36 mouse cellular contexts compared by ENCODE assay signal in genomic region chr10:19353631-19354030, GRCm38 (mm10). TPM values are rescaled to one million over a fixed set of nuclear protein-coding genes. Genes with fewer than 3 reads are reported as not detected.
DNase-seq lines count a peak whose midpoint lies in the region; ATAC-seq and TF ChIP-seq lines count a peak whose summit lies in the region.
"Had no signal": no experiment of that assay in that cellular context is flagged by ENCODE, and none has a peak within 500 bp of the region (broad histone marks: within the 10 kb centered on the region; RNA-seq: fewer than 3 reads in every experiment).

No protein-coding gene starts in this region.

- no peak for TF ChIP-seq CTCF in midbrain, postnatal 0 days (IDR thresholded peaks at IDR 0.05)

- H3K27ac ChIP-seq in forebrain, embryonic 13.5 days = no peak overlapping the region
- no peak overlapping the region for H3K27ac ChIP-seq in forebrain, embryonic 15.5 days (replicated peaks)
- H3K27ac ChIP-seq in midbrain, embryonic 10.5 days (replicated peaks) = no peak overlapping the region
- H3K27ac ChIP-seq in midbrain, postnatal 0 days (ENCODE audit: low read depth, low read length) = no peak overlapping the region
- no peak overlapping the region for H3K27ac ChIP-seq in limb, embryonic 10.5 days
- H3K27ac ChIP-seq: embryonic facial prominence, embryonic 15.5 days; heart, embryonic 13.5 days; limb, embryonic 13.5 days; lung, embryonic 15.5 days; stomach, embryonic 15.5 days had no signal

- WGBS in forebrain, embryonic 13.5 days = 7% methylated on average over 5 of the region's 5 CpGs
- WGBS in forebrain, embryonic 15.5 days = 6% methylated on average over 5 of the region's 5 CpGs
- WGBS in midbrain, embryonic 10.5 days = under 1% methylated on average over 5 of the region's 5 CpGs
- WGBS in midbrain, postnatal 0 days = 9% methylated on average over 5 of the region's 5 CpGs
- WGBS in limb, embryonic 10.5 days = 5% methylated on average over 5 of the region's 5 CpGs

- no peak for ATAC-seq in forebrain, embryonic 13.5 days
- no peak for ATAC-seq in forebrain, embryonic 15.5 days (replicated peaks)
- no peak for ATAC-seq in midbrain, postnatal 0 days (ENCODE audit: low FRiP score)
- no peak for ATAC-seq in granulocyte monocyte progenitor cell, adult 5-6 weeks (replicated peaks; ENCODE audit: poor library complexity, severe bottlenecking)

- peaks cover 89% of the 10 kb centered on the region for H3K27me3 ChIP-seq in forebrain, embryonic 13.5 days
- peaks cover 82% of the 10 kb centered on the region for H3K27me3 ChIP-seq in forebrain, embryonic 15.5 days
- H3K27me3 ChIP-seq in midbrain, embryonic 10.5 days (ENCODE audit: low read depth, poor library complexity, severe bottlenecking) = peaks cover 100% of the 10 kb centered on the region
- peaks cover 69% of the 10 kb centered on the region for H3K27me3 ChIP-seq in midbrain, postnatal 0 days (ENCODE audit: insufficient read depth, low read length)
- peaks cover 96% of the 10 kb centered on the region for H3K27me3 ChIP-seq in limb, embryonic 10.5 days (ENCODE audit: low read depth, poor library complexity, severe bottlenecking)

- no peak overlapping the region for H3K9ac ChIP-seq in forebrain, embryonic 13.5 days
- no peak overlapping the region for H3K9ac ChIP-seq in forebrain, embryonic 15.5 days (replicated peaks)
- no peak overlapping the region for H3K9ac ChIP-seq in midbrain, postnatal 0 days (replicated peaks; ENCODE audit: low read length, poor library complexity, severe bottlenecking)
- H3K9ac ChIP-seq: embryonic facial prominence, embryonic 15.5 days; heart, embryonic 13.5 days; limb, embryonic 13.5 days; lung, embryonic 15.5 days; stomach, embryonic 15.5 days had no signal

- peak overlapping the region; percentile 18; the same call in 1 of the 2 replicates for H3K4me3 ChIP-seq in forebrain, embryonic 13.5 days
- H3K4me3 ChIP-seq in forebrain, embryonic 15.5 days = no peak overlapping the region
- H3K4me3 ChIP-seq in midbrain, embryonic 10.5 days = peak overlapping the region; percentile 44
- no peak overlapping the region for H3K4me3 ChIP-seq in midbrain, postnatal 0 days (ENCODE audit: low read depth, low read length)
- H3K4me3 ChIP-seq in limb, embryonic 10.5 days = no peak overlapping the region
- H3K4me3 ChIP-seq: embryonic facial prominence, embryonic 15.5 days; limb, embryonic 13.5 days; lung, embryonic 15.5 days; stomach, embryonic 15.5 days had no signal

- no peaks in the 10 kb centered on the region for H3K36me3 ChIP-seq in forebrain, embryonic 13.5 days (ENCODE audit: poor library complexity, severe bottlenecking)
- no peaks in the 10 kb centered on the region for H3K36me3 ChIP-seq in forebrain, embryonic 15.5 days
- no peaks in the 10 kb centered on the region for H3K36me3 ChIP-seq in midbrain, embryonic 10.5 days
- no peaks in the 10 kb centered on the region for H3K36me3 ChIP-seq in midbrain, postnatal 0 days (ENCODE audit: insufficient read depth, low read length)
- no peaks in the 10 kb centered on the region for H3K36me3 ChIP-seq in limb, embryonic 10.5 days
- H3K36me3 ChIP-seq: embryonic facial prominence, embryonic 15.5 days; G1E; heart, embryonic 13.5 days; limb, embryonic 13.5 days; lung, embryonic 15.5 days; stomach, embryonic 15.5 days had no signal

- H3K4me1 ChIP-seq in forebrain, embryonic 13.5 days = peaks cover 22% of the 10 kb centered on the region
- peaks cover 22% of the 10 kb centered on the region for H3K4me1 ChIP-seq in forebrain, embryonic 15.5 days
- peaks cover 45% of the 10 kb centered on the region for H3K4me1 ChIP-seq in midbrain, embryonic 10.5 days
- no peaks in the 10 kb centered on the region for H3K4me1 ChIP-seq in midbrain, postnatal 0 days (ENCODE audit: insufficient read depth, low read length)
- peaks cover 20% of the 10 kb centered on the region for H3K4me1 ChIP-seq in limb, embryonic 10.5 days

- peak; percentile 30 for DNase-seq in embryo, embryonic 9.5 days (ENCODE audit: extremely low spot score)
- no peak for DNase-seq in embryo, embryonic 10 days (ENCODE audit: low spot score)
- DNase-seq in midbrain, embryonic 10.5 days (ENCODE audit: low spot score) = peak; percentile 38
- DNase-seq in midbrain, postnatal 0 days (ENCODE audit: low spot score) = no peak
- peak; percentile 40 for DNase-seq in limb, embryonic 10.5 days (ENCODE audit: low spot score)
- DNase-seq: adrenal gland, adult 8-10 months; cerebellum, adult 2 months; cerebellum, postnatal 14 days; gastrocnemius, postnatal 25 days; heart, postnatal 10 days; kidney, adult 11 months; kidney, postnatal 14 days; layer of hippocampus, adult 9-11 months; right cerebral cortex, postnatal 25 days had no signal

- H3K4me2 ChIP-seq in forebrain, embryonic 13.5 days = no peak overlapping the region
- H3K4me2 ChIP-seq in forebrain, embryonic 15.5 days (replicated peaks) = no peak overlapping the region
- no peak overlapping the region for H3K4me2 ChIP-seq in midbrain, postnatal 0 days (ENCODE audit: low read depth, low read length, poor library complexity, severe bottlenecking)
- H3K4me2 ChIP-seq: embryonic facial prominence, embryonic 15.5 days; limb, embryonic 13.5 days; liver, embryonic 11.5 days; lung, embryonic 15.5 days; stomach, embryonic 15.5 days had no signal

- H3K9me3 ChIP-seq in forebrain, embryonic 13.5 days (replicated peaks) = no peaks in the 10 kb centered on the region
- no peaks in the 10 kb centered on the region for H3K9me3 ChIP-seq in forebrain, embryonic 15.5 days
- H3K9me3 ChIP-seq in midbrain, embryonic 10.5 days (replicated peaks) = no peaks in the 10 kb centered on the region
- H3K9me3 ChIP-seq in midbrain, postnatal 0 days (ENCODE audit: low read length) = no peaks in the 10 kb centered on the region
- H3K9me3 ChIP-seq in limb, embryonic 10.5 days (replicated peaks) = no peaks in the 10 kb centered on the region
- H3K9me3 ChIP-seq: embryonic facial prominence, embryonic 15.5 days; G1E; heart, embryonic 13.5 days; limb, embryonic 13.5 days; lung, embryonic 15.5 days; stomach, embryonic 15.5 days had no signal

RNA-seq across cellular contexts. Expression of gene Olig3, which starts 2.7 kb away (rescaled TPM):
- polyA plus RNA-seq in forebrain, embryonic 13.5 days (2015; fragmentation: Nextera tagmentation; extraction: Ambion mirVana) = 16.8 and 23.0 TPM in 2 replicates
- 0.99 and 1.6 TPM in 2 replicates for polyA plus RNA-seq in forebrain, embryonic 15.5 days (2015; fragmentation: Nextera tagmentation; extraction: Ambion mirVana)
- 14.3 and 23.1 TPM in 2 replicates for polyA plus RNA-seq in midbrain, embryonic 10.5 days (2016; fragmentation: Nextera tagmentation; extraction: Ambion mirVana)
- 0.77 TPM in 1 of 2 replicates, not detected in the other for total RNA-seq in midbrain, postnatal 0 days (2014; rRNA removed)
- polyA plus RNA-seq in midbrain, postnatal 0 days (2015; fragmentation: Nextera tagmentation; extraction: Ambion mirVana) = not detected in 2 replicates
- not detected in 2 replicates for polyA plus RNA-seq in limb, embryonic 10.5 days (2016; fragmentation: Nextera tagmentation; extraction: Ambion mirVana)
- total RNA-seq in granulocyte monocyte progenitor cell, adult 5-6 weeks (2014; fragmentation: Nextera tagmentation) = not detected in 2 replicates
- not detected in 2 replicates for total RNA-seq in granulocyte monocyte progenitor cell, adult 5-6 weeks (2017)
- total RNA-seq: adrenal gland, adult 8-10 months; adrenal gland, postnatal 4 days; gastrocnemius, adult 18-20 months; gastrocnemius, postnatal 25 days; heart, adult 8-10 months; heart, postnatal 10 days; hematopoietic stem cell, adult 5-6 weeks; left cerebral cortex, postnatal 14 days; megakaryocyte progenitor cell, adult 5-6 weeks; neutrophil, adult 5-6 weeks had no signal
- polyA plus RNA-seq: cortical plate, adult 2 months; embryonic facial prominence, embryonic 15.5 days; frontal cortex, adult 2 months; G1E; heart, embryonic 13.5 days; inflammation-experienced regulatory T-cells, adult 6 months; kidney, embryonic 14.5 days; limb, embryonic 13.5 days; liver, embryonic 11.5 days; liver, embryonic 16.5 days; lung, embryonic 15.5 days had no signal

Comparison
In these comparisons a context has a peak if more than half of its experiments do, and no peak if none do; other contexts are left out.
1. DNase-seq: peak in embryo, embryonic 9.5 days (single experiment), midbrain, embryonic 10.5 days (single experiment) and limb, embryonic 10.5 days (single experiment); none in embryo, embryonic 10 days (single experiment) and midbrain, postnatal 0 days (single experiment).
2. H3K4me3 ChIP-seq: peak in forebrain, embryonic 13.5 days (single experiment) and midbrain, embryonic 10.5 days (single experiment); none in forebrain, embryonic 15.5 days (single experiment), midbrain, postnatal 0 days (single experiment) and limb, embryonic 10.5 days (single experiment).